Mouse (Mus musculus): ENCODE measurements around the gene Mtf1.

Gene Mtf1

DNA sequence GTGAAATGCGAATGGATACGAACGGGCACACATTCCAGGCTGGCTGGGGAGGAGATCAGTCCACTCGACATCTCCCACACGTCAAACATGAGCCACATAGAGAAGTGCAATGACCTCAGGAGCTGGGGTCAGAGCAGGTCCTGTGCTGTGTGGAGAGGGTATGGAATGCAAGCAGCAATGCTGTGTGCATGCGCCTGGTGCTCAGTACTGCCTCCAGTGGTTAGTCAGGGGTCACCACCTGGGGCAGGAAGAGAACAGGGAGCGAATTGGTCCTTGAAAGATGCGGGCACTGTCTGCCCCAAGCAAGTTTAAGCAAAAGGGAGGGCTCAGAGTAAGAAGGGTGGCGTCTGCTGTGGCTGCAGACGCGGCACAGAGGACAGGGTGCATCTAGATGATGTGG, 41.6 kb downstream of the Mtf1 start:
- in situ Hi-C loops (cut with MboI; ENCODE audit: low pct_unique_long_range_greater_than_20kb in 1 of 2, low sequenced_read_pairs in 2 of 2, unreplicated experiment in 1 of 2) = loop anchor here in 1 of 2 experiments (10.0 kb wide), 1 partner anchor 129 kb away; the partner anchor contains the start of gene Sf3a3

DNA sequence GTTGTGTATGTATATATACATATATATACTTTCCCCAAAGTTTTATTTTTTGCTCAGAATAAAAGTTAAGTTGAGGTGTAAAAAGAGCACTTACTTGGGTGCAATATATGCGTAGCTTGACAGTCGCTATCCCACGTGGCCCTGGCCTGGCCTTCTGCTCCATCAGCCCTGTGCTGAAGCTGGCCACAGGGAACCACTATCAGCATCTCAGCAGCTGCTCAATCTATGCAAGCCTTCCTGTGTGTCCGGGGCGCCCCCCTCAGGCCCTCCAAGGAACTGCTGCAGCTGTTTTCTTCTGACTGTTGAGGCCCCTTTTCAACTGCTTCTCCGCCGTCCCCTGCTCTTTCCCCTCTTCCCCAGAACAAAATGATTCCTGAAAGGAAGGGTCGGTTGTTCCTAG, 45.7 kb downstream of the Mtf1 start:
- in situ Hi-C loops (cut with MboI; ENCODE audit: low pct_unique_long_range_greater_than_20kb in 1 of 2, low sequenced_read_pairs in 2 of 2, unreplicated experiment in 1 of 2) = loop anchor here in 1 of 2 experiments (10.0 kb wide), 1 partner anchor 133 kb away; the partner anchor contains the start of gene Sf3a3

- in situ Hi-C loops (cut with MboI; ENCODE audit: low pct_unique_long_range_greater_than_20kb in 1 of 2, low sequenced_read_pairs in 2 of 2, unreplicated experiment in 1 of 2) = loop anchor here in 1 of 2 experiments (10.0 kb wide), 1 partner anchor 135 kb away; the partner anchor contains the start of gene Sf3a3
Observed at GRCm38 (mm10) chr4:124849631-124850260, 47.8 kb downstream of the Mtf1 start.

DNA sequence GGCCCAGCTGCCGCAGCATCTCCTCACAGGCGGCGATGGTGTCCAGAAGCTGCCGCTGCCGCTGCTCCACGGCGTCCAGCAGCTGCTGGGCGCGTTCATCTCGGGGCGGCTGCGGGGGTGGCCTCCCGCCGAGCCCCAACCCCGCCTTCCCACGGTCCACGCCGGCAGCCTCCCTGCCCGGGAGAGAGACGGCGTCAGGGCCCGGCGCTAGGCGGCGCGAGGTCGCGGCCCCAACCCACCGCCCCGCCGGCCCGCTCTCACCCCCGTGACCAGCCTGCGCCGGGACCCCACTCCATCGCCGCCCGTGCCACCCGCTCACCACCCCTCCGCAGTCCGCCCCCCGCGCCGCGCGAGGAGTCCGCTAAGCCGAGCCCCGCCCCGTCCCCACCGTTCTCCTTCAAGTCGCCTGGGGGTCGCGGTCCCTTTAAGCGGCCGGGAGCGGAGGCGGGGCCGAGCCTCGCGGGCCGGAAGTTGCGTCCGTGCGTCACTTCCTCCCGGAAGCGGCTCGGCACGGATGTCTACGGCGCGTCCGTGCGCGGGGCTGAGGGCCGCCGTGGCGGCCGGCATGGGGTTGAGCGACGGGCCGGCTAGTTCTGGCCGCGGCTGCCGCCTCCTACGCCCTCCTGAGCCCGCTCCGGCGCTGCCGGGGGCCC, 48.5 kb downstream of the Mtf1 start, which contains the start of gene Yrdc:
Gene Yrdc, plus strand, starts transcription at position 419 of the 653 bp plus-strand sequence.
- in situ Hi-C loops (cut with MboI; ENCODE audit: low pct_unique_long_range_greater_than_20kb in 1 of 2, low sequenced_read_pairs in 2 of 2, unreplicated experiment in 1 of 2) = no loop called here

GRCm38 (mm10) chr4:124850933-124851658, 49.2 kb downstream of the Mtf1 start, which contains the start of gene 1110065P20Rik:
1110065P20Rik (minus strand) TSS chr4:124851196.
- in situ Hi-C loops (cut with MboI; ENCODE audit: low pct_unique_long_range_greater_than_20kb in 1 of 2, low sequenced_read_pairs in 2 of 2, unreplicated experiment in 1 of 2) = no loop called here

DNA sequence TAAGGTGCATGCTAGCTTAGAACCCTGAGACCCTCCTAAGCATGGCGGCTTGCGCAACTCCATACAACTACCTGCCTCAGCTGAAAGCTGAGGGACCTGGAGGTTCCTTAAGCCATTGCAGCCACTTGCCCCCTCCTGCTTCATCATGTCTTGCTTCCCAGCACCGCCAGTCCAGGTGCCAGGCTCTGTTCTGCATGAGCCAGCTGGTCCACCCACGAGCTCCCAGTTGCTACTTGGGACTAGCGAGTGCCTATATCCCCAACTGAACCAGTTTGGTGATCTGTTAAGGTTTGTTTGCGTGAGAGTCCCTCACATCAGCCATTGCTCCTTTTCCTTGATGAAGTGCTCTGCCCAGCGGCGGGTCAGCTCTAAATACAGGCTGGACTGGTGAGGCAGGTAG, 54.4 kb downstream of the Mtf1 start:
- in situ Hi-C loops (cut with MboI; ENCODE audit: low pct_unique_long_range_greater_than_20kb in 1 of 2, low sequenced_read_pairs in 2 of 2, unreplicated experiment in 1 of 2) = loop anchor here in 1 of 2 experiments (5.0 kb wide), 1 partner anchor 54 kb away; the partner anchor contains the start of gene Mtf1

DNA sequence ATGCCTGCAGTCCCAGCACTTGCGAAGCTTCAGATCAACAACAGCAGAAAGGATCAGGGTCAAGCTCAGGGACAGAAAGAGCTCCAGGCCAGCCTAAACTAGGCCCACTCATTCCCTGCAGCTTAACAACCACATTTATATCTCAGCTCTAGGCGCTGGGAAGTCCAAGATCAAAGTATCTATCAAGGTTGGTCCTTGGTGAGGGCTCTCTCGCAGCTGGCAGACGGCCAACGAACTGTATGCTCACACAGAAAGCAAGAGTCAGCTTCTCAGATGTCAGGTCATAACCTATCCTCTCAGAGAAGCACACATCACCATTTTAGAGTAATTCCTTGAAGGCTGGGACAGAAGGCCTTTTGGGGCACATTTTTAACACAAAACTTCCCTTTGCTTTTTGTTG, 56.5 kb downstream of the Mtf1 start:
- in situ Hi-C loops (cut with MboI; ENCODE audit: low pct_unique_long_range_greater_than_20kb in 1 of 2, low sequenced_read_pairs in 2 of 2, unreplicated experiment in 1 of 2) = loop anchor here in 1 of 2 experiments (5.0 kb wide), 1 partner anchor 56 kb away; the partner anchor contains the start of gene Mtf1

GRCm38 (mm10) chr4:124860446-124860845, 58.5 kb downstream of the Mtf1 start:
- in situ Hi-C loops (cut with MboI; ENCODE audit: low pct_unique_long_range_greater_than_20kb in 1 of 2, low sequenced_read_pairs in 2 of 2, unreplicated experiment in 1 of 2) = no loop called here

- in situ Hi-C loops (cut with MboI; ENCODE audit: low pct_unique_long_range_greater_than_20kb in 1 of 2, low sequenced_read_pairs in 2 of 2, unreplicated experiment in 1 of 2) = no loop called here
Observed at GRCm38 (mm10) chr4:124861283-124862188, 59.6 kb downstream of the Mtf1 start, which contains the start of gene Maneal. Maneal (minus strand) TSS chr4:124862171.

- in situ Hi-C loops (cut with MboI; ENCODE audit: low pct_unique_long_range_greater_than_20kb in 1 of 2, low sequenced_read_pairs in 2 of 2, unreplicated experiment in 1 of 2) = no loop called here
Observed at GRCm38 (mm10) chr4:124872719-124873118, 70.8 kb downstream of the Mtf1 start.

DNA sequence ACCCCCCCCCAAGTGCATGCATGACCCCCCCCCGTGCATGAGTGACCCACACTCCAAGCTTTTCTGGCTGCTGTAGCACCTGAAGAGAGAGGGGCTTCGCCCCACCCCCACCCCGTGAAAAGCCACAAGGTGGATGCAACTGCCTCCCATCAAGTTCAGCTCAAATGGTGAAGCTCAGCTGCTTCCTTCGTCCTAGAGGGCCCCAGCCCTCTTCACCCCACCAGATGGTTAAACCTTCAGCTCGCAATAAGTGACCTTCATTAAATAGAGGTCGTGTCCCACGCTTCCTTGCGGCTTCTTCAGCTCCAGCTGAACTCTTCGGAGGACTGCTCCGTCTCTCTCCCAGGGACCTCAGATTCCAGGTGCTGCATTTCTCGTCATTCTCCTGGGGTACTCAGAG, 78.7 kb downstream of the Mtf1 start, which contains the start of gene Epha10:
Gene Epha10, plus strand, starts transcription at position 301 of the 400 bp plus-strand sequence.
- in situ Hi-C loops (cut with MboI; ENCODE audit: low pct_unique_long_range_greater_than_20kb in 1 of 2, low sequenced_read_pairs in 2 of 2, unreplicated experiment in 1 of 2) = no loop called here

GRCm38 (mm10) chr4:124881341-124881908, 79.5 kb downstream of the Mtf1 start:
- in situ Hi-C loops (cut with MboI; ENCODE audit: low pct_unique_long_range_greater_than_20kb in 1 of 2, low sequenced_read_pairs in 2 of 2, unreplicated experiment in 1 of 2) = no loop called here

DNA sequence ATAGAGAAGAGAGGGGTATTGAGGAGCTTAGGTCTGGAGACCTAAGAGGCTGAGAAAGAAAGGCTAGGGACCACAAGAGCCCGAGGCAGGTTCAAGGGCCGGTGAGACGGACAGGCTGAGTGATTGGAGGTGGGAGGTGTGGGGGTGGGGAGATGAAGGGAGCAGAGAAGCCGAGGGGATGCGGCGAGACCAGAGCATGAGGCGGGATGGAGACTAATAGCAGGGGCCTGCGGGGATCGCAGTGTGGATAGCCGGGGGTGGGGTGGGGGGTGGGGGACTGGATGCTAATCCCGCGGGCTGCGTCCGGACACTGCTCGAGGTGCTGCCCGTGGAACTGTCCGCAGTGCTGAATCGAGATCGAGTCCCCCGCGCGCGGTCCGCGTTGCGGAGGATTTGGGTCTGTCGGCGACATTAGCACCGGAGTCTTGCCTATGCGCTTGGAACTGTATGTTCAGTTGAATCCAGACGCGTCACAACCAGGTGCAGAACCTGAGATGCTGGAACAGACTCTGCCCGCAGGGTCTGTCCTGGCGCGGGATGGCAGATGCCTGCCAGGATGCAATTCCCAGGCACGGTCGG, 80.3 kb downstream of the Mtf1 start:
- in situ Hi-C loops (cut with MboI; ENCODE audit: low pct_unique_long_range_greater_than_20kb in 1 of 2, low sequenced_read_pairs in 2 of 2, unreplicated experiment in 1 of 2) = no loop called here

DNA sequence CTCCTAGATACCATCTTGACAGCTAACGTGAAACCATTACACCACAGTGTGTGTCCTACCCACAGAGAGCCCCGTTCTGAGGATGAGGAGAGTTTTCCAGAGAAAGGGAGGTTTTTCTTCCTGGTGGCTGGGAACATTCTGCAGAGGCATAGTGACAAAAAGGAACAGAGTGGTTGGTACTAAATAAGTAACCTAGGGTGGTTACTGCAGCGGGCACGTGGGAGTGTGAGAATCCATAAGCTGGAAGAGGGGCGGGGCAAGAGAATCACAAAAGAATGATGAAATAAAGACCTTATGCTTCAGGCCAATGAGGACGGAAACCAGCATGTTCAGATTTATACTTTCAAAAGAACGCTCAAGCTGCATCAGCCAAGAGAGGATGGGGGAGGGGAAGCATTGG, 86.8 kb downstream of the Mtf1 start:
- in situ Hi-C loops (cut with MboI; ENCODE audit: low pct_unique_long_range_greater_than_20kb in 1 of 2, low sequenced_read_pairs in 2 of 2, unreplicated experiment in 1 of 2) = no loop called here

GRCm38 (mm10) chr4:124889935-124890334, 88.0 kb downstream of the Mtf1 start:
- in situ Hi-C loops (cut with MboI; ENCODE audit: low pct_unique_long_range_greater_than_20kb in 1 of 2, low sequenced_read_pairs in 2 of 2, unreplicated experiment in 1 of 2) = no loop called here

DNA sequence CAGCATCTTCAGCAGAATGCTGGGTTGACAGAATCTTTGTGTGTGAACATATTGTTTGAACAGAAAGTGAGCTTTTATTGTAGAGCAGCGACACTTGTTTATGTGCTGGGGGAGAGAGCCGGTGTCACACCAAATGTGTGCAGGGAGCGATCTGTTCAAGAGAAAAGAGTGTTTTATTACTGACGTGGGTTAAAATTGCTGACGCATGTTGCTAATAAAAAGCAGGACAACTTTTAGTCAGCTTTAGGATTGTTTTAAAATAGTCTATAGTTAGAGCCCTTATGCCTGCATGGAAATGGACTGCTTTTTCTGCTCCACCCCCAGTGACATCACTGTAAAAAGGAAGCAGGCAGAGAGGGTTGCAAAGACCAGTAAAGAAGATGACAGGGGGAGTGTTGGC, 88.9 kb downstream of the Mtf1 start:
- in situ Hi-C loops (cut with MboI; ENCODE audit: low pct_unique_long_range_greater_than_20kb in 1 of 2, low sequenced_read_pairs in 2 of 2, unreplicated experiment in 1 of 2) = no loop called here

DNA sequence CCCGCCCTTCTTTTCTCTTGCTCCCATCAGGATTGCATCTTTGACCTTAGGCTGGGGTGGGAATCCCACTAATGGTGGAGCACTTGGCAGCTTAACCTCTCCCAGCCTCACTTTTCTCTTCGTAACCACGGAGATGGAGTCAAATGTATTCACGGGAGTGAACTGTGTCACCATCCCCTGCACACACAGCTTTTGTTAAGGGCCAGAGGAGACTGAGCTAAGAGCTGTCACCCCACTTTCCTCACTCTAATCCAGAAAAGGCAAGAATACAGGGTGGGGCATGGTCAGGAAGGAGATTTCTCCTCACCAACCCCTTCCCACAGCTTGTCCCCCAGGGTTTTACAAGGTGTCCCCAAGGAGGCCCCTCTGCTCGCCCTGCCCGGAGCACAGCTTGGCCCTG, 91.9 kb downstream of the Mtf1 start:
- in situ Hi-C loops (cut with MboI; ENCODE audit: low pct_unique_long_range_greater_than_20kb in 1 of 2, low sequenced_read_pairs in 2 of 2, unreplicated experiment in 1 of 2) = no loop called here

Data from mouse embryonic stem cell (cell line).